ENCODE assay signal across 18 mouse cellular contexts in the genomic region with DNA sequence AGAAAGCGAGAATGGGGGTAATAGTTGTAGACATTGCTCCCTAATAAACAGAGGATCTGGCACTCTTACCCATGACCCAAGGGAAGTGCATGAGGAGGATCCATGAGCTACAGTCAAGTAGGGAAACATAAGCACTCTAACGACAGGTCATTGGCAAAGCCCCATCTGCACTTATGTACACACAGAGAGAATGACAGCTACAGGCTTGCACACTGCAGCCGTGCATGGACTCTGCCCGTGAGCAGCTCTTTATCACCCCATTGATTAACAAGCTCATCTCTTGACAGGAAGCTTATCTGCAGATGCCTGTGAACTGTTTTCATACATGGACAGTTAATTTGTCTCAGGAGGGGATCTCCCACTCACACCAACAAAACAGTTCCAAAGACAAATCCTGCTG.
"Had no signal": no experiment of that assay in that cellular context is flagged by ENCODE, and none has a peak within 500 bp of the region (broad histone marks: within the 10 kb centered on the region; RNA-seq: fewer than 3 reads in every experiment).

No protein-coding gene starts in this region.

- H3K9me3 ChIP-seq: limb, embryonic 12.5 days; limb, embryonic 15.5 days; midbrain, embryonic 10.5 days; midbrain, embryonic 13.5 days; neural tube, embryonic 13.5 days had no signal

- DNase-seq: kidney, adult 18-20 months; kidney, adult 9 months; kidney, postnatal 14 days; kidney, postnatal 4 days; left cerebral cortex, postnatal 4 days; lung, adult 2 months; lung, postnatal 14 days; retina, postnatal 1 day; thymus, adult 18-20 months; thymus, postnatal 36 days had no signal

- H3K27me3 ChIP-seq: limb, embryonic 12.5 days; limb, embryonic 15.5 days; midbrain, embryonic 13.5 days; neural tube, embryonic 13.5 days had no signal

- ATAC-seq: midbrain, embryonic 13.5 days; midbrain, embryonic 16.5 days had no signal

- H3K4me2 ChIP-seq: limb, embryonic 12.5 days; limb, embryonic 15.5 days; midbrain, embryonic 13.5 days; neural tube, embryonic 13.5 days had no signal

- H3K27ac ChIP-seq: limb, embryonic 12.5 days; limb, embryonic 15.5 days; macrophage; midbrain, embryonic 10.5 days; midbrain, embryonic 13.5 days; neural tube, embryonic 13.5 days had no signal

- H3K9ac ChIP-seq: limb, embryonic 12.5 days; limb, embryonic 15.5 days; midbrain, embryonic 13.5 days; neural tube, embryonic 13.5 days had no signal

- H3K4me1 ChIP-seq: limb, embryonic 12.5 days; limb, embryonic 15.5 days; midbrain, embryonic 10.5 days; midbrain, embryonic 13.5 days; neural tube, embryonic 13.5 days had no signal

- H3K4me3 ChIP-seq: limb, embryonic 12.5 days; limb, embryonic 15.5 days; midbrain, embryonic 10.5 days; midbrain, embryonic 13.5 days; myocyte; neural tube, embryonic 13.5 days had no signal

- H3K36me3 ChIP-seq: limb, embryonic 12.5 days; limb, embryonic 15.5 days; midbrain, embryonic 10.5 days; midbrain, embryonic 13.5 days; neural tube, embryonic 13.5 days had no signal
